Mouse (Mus musculus) ES-E14 (cell line): ENCODE results near the gene Gtf2h3. TPM values are rescaled to one million over a fixed set of nuclear protein-coding genes. Genes with fewer than 3 reads are reported as not detected.

Source experiments
- DNase-seq: peaks from one replicate; pipeline ENCODE4 v3.0.0-alpha.2; 2013; ENCODE audit warnings: low read depth, low spot score
- H3K27ac ChIP-seq: 2 replicates; pipeline ENCODE4 v1.5.1; 2012; ENCODE audit warnings: low read depth, mild to moderate bottlenecking, low read length, moderate library complexity, mixed read lengths; ENCODE audit not compliant: poor library complexity, insufficient read depth, severe bottlenecking
- H3K36me3 ChIP-seq: 2 replicates; pipeline ENCODE4 v1.6.1; 2012; ENCODE audit warnings: mild to moderate bottlenecking, low read length, moderate library complexity, mixed read lengths; ENCODE audit not compliant: control insufficient read depth, poor library complexity, insufficient read depth, severe bottlenecking
- H3K4me1 ChIP-seq, 2 experiments: fragments of 150-350 bp in 1 of 2; sonication (generic) in 1 of 2; 2 replicates each; pipeline ENCODE4 v1.6.1; 2012; ENCODE audit warnings: low read length in 2 of 2, mild to moderate bottlenecking in 1 of 2, mixed read lengths in 1 of 2; ENCODE audit not compliant: control insufficient read depth in 2 of 2, insufficient read depth in 2 of 2, poor library complexity in 1 of 2
- H3K4me3 ChIP-seq, 2 experiments: fragments of 150-350 bp in 1 of 2; sonication (generic) in 1 of 2; 2 replicates each; pipeline ENCODE4 v1.5.1; 2012; ENCODE audit warnings: low read length in 2 of 2, low read depth in 1 of 2, mild to moderate bottlenecking in 1 of 2, mixed read lengths in 1 of 2; ENCODE audit not compliant: insufficient read depth in 1 of 2, poor library complexity in 1 of 2, severe bottlenecking in 1 of 2
- H3K9ac ChIP-seq: 2 replicates; pipeline ENCODE4 v1.6.1; 2012; ENCODE audit warnings: low read depth, mild to moderate bottlenecking, low read length, mixed read lengths; ENCODE audit not compliant: poor library complexity, insufficient read depth, severe bottlenecking
- H3K9me3 ChIP-seq: fragments of 150-350 bp; sonication (generic); 2 replicates; pipeline ENCODE4 v1.6.1; 2012; ENCODE audit warnings: low read depth, mild to moderate bottlenecking, low read length; ENCODE audit not compliant: control insufficient read depth, insufficient read depth
- CHD2 ChIP-seq: IDR thresholded peaks from 2 replicates; pipeline ENCODE4 v1.6.1; 2014; ENCODE audit warnings: mild to moderate bottlenecking, low read depth, low read length, inconsistent platforms
- HCFC1 ChIP-seq: IDR thresholded peaks from 2 replicates; pipeline ENCODE4 v1.6.1; 2012; ENCODE audit warnings: low read length, inconsistent platforms, borderline replicate concordance; ENCODE audit not compliant: insufficient read depth
- MAFK ChIP-seq: IDR thresholded peaks from 2 replicates; pipeline ENCODE4 v1.6.1; 2014; ENCODE audit warnings: mild to moderate bottlenecking, low read depth, low read length, inconsistent platforms; ENCODE audit not compliant: insufficient read depth
- ZC3H11A ChIP-seq: IDR thresholded peaks from 2 replicates; pipeline ENCODE4 v1.6.1; 2012; ENCODE audit warnings: low read depth, mild to moderate bottlenecking, inconsistent platforms, low read length, borderline replicate concordance
- ZNF384 ChIP-seq: IDR thresholded peaks from 2 replicates; pipeline ENCODE4 v1.6.1; 2012; ENCODE audit warnings: low read depth, low read length, inconsistent platforms
- in situ Hi-C, 2 experiments: fragments of 600-800 bp; cut with MboI; formaldehyde crosslinking; loops; one replicate each; pipeline ENCODE4 v1.15.1; 2025; ENCODE audit warnings: low sequenced_read_pairs in 2 of 2, inconsistent platforms in 1 of 2; ENCODE audit not compliant: unreplicated experiment in 2 of 2
- total RNA-seq: library from RNA; depleted of rRNA; stranded (reverse); fragments of 300-350 nt; gene quantifications from 2 replicates; pipeline ENCODE4 v1.2.3, GENCODE M21; 2012

Gene Gtf2h3
- total RNA-seq, 1 experiment, result 71.5 TPM

DNA sequence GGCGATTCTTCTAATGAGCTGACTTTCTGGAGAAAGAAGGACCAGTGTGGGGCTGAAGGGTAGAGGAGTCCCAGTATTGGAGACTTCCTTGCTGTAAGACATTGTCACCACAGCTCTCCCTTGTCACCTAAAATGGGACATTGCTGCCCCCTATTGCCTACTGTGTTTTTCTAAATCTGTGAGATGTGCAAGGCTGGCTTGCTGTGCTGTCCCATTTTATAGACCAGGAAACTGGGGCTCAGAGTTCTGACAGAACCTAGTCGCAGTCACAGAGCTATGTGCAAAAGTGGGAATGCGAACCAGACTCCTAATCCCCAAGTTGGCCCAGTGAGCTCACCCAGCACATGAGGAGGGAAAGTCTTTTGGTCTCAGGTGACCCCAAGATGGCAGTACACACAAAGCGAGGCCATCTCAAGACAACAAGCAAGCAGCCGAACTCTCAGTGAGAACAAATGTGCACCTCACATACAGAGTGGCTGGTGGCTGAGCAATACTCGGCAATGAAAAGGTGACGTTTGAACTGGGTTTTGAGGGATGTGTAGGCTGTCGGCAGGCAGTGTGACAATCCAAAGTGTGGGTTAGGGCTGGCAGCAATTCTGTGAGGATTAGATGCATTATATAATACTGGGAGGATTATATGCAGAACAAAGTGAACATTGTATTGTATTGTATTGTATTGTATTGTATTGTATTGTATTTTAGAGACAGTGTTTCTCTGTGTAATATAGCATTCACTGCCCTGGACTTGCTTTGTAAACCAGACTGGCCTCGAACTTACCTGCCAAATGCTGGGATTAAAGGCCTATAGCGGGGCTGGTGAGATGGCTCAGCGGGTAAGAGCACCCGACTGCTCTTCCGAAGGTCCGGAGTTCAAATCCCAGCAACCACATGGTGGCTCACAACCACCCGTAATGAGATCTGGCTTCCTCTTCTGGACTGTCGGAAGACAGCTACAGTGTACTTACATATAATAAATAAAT is 39.8 kb upstream of the Gtf2h3 start:
- Histone ChIP-seq H3K4me3 (no peak overlapping the region), H3K9ac (no peak overlapping the region), H3K36me3 (peaks cover 5% of the 10 kb centered on the region), H3K9me3 (no peaks in the 10 kb centered on the region), H3K27ac (no peak overlapping the region), H3K4me1 (peaks cover 0 to 4% of the 10 kb centered on the region in 2 experiments; a peak in 1 of 4 replicates)
- no peak for DNase-seq
- 0 out of 2 replicates have a peak, but pooled peaks have one; percentile 22 for TF ChIP-seq ZNF384
- no peak for TF ChIP-seq HCFC1
- in situ Hi-C loops, result no loop called here

DNA sequence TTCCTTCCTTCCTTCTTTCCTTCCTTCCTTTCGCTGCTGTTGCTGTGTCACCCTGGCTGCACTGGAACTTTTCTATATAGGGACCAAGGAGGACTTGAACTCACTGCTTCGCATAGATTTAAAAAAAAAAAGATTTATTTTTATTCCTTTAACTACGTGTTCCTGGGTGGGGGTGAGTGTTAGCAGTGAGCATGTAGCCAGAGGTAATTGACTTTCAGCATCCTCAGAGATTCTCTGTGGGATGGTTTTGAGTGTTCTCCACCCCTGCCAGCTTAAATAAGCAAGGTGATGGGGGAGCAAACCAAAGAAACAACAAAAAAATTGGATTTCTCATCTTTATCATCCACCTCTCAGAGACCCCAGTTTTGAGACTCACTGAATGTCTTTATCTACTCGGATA is 39.0 kb upstream of the Gtf2h3 start:
- H3K9ac ChIP-seq, result no peak overlapping the region
- no peaks in the 10 kb centered on the region for H3K9me3 ChIP-seq
- in situ Hi-C loops, result no loop called here
- no peak for TF ChIP-seq ZNF384
- TF ChIP-seq MAFK, result no peak
- TF ChIP-seq CHD2, result no peak
- TF ChIP-seq ZC3H11A, result no peak
- TF ChIP-seq HCFC1, result no peak
- peaks cover 10% of the 10 kb centered on the region for H3K36me3 ChIP-seq
- no peak for DNase-seq
- H3K27ac ChIP-seq, result no peak overlapping the region
- peak overlapping the region in 1 of 2 experiments; percentile 76; a peak in 2 of 4 replicates for H3K4me3 ChIP-seq
- peaks cover 0 to 5% of the 10 kb centered on the region in 2 experiments; a peak in 1 of 4 replicates for H3K4me1 ChIP-seq

DNA sequence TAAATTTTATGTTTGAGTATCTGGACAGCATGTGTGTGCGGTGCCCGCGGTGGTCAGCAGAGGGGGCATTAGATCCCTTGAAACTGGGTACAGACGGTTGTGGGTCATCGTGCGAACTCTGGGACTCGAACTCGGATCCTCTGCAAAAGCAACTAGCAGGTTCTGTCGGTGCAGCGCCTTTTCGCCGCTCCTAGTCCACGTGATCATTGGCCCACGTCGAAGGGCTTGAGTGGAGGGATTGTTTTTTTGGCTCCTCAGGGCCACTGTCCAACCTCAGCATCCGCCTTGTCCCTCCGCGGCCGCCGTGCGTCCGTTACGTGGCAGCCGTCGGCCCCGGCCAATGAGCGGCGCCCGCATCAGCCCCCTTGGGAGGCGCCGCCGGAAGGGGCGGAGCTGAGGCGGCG is 38.6 kb upstream of the Gtf2h3 start, which contains the start of gene Tmed2:
TSS of gene Tmed2 (plus strand) at position 313 of the 404 bp plus-strand sequence.
- Histone ChIP-seq H3K9ac (peak within 1 kb of the TSS; percentile 94), H3K4me3 (peak within 1 kb of the TSS; percentile 92 to 99), H3K9me3 (no peaks in the 10 kb centered on the region), H3K27ac (peak within 1 kb of the TSS; percentile 81; the same call in 1 of the 2 replicates), H3K36me3 (peaks cover 15% of the 10 kb centered on the region), H3K4me1 (peaks cover 0 to 5% of the 10 kb centered on the region in 2 experiments; a peak in 1 of 4 replicates)
- in situ Hi-C loops, result no loop called here
- DNase-seq, result peak; percentile 90
- peak; percentile 80 for TF ChIP-seq HCFC1
- TF ChIP-seq ZNF384, result no peak

DNA sequence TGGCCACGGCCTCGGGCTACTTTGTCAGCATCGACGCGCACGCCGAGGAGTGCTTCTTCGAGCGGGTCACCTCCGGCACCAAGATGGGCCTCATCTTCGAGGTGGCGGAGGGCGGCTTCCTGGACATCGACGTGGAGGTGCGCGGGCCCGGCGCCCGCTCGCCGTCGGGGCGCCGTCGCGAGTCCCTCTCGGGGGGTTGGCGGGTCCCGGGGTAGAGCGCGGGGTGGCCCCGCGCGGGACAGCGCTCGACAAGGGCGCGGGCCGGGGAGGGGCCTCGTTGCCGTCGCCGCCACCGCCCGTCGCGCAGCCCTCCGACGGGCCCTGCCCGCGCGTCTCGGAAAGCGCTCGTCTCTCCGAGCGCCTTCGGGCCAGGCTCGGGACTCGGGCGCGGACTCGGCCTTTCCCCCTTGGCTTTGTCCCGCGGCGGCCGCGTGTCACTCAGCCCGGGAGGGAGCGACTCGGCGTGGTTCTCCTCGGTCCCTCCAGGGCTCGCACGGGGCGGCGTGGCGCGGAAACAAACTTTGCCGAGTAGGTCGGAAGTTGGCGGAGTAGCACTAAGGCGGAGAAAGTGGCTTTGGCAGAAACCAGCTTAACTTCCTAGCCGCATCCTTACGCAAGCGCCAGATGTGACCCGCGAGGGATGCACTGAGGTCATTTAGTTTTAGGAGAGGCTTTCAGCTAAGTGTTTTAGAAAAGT is 37.9 kb upstream of the Gtf2h3 start:
- DNase-seq, result no peak
- TF ChIP-seq ZNF384, result no peak
- TF ChIP-seq HCFC1, result no peak
- TF ChIP-seq MAFK, result no peak
- no peak for TF ChIP-seq ZC3H11A
- TF ChIP-seq CHD2, result no peak
- Histone ChIP-seq H3K4me3 (peak overlapping the region; percentile 92 to 99), H3K4me1 (peaks cover 0 to 5% of the 10 kb centered on the region in 2 experiments; a peak in 1 of 4 replicates), H3K27ac (peak overlapping the region; percentile 81; the same call in 1 of the 2 replicates), H3K36me3 (peaks cover 17% of the 10 kb centered on the region), H3K9ac (peak overlapping the region; percentile 94), H3K9me3 (no peaks in the 10 kb centered on the region)
- in situ Hi-C loops, result no loop called here
